Mouse (Mus musculus): Measurements from ENCODE around the gene Pxn.

DNA sequence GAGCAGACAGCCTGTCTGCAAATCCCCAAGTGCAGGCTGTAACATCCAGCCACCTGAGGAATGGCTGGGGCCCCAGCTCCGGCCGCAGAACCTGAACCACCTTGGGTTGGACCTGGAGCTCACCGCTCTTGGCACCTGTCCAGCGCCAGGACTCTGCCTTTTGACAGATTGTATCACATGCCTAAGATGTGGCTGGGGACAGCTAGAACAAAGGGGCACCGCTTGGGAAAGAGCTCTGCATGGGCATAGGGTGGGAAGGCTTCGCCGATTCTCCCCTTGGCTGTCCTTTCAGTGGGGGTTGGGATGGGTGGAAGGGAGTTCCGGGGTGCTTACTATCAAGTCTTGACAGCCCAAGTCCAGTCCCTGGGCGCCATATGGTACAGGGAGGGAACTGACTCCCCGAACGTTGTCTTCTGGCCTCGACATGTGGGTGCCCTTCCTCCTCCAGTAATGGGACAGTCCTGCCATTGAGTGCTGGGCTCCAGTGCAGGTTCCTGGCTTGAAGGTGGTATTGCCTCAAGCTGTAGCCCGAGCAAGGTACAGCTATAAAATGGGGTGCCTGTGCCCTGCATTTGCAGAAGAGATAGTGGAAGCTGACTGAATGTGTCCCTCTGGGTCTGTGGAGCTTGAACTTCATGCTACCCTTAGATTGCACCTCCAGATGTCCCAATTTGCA, 31.7 kb downstream of the Pxn start:
- TF ChIP-seq POLR2A (IDR thresholded peaks at IDR 0.05; ENCODE audit: insufficient read depth, low read length) (no peak), CTCF (IDR thresholded peaks at IDR 0.05; ENCODE audit: low read depth, low read length) (no peak), EP300 (IDR thresholded peaks at IDR 0.05; ENCODE audit: insufficient read depth, low read depth, low read length) (no peak)
